Mouse (Mus musculus) right cerebral cortex, postnatal 4 days (tissue): ENCODE data around the gene Fez2.

ENCODE experiments used
- DNase-seq: peaks from one replicate; pipeline ENCODE4 v3.0.0-alpha.2; 2022

Fez2 gene

GRCm38 (mm10) chr17:78361939-78362728, 55.8 kb downstream of the Fez2 start:
- no peak for DNase-seq

DNA sequence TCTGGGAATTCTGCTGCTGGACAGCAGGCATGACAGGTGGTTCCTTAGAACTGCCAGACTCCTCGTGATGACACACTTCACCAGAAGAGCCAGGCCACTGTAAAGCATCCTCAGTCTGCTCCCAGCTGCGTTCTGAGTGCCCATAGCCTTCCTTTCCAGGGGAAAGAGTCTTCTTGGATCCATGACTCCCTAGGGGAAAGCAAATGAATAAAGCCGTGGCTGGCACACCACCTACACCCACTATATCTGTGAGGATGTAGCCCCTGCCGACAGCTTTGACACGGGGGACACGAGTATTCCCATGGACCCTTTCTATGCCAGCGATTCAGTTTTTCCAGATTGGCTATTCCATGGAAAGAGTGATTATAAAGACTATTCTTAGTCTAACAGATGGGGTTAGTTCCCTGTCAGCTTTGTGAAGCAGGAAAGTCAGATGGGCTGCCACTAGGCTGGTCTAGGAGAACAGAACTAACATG, 59.7 kb downstream of the Fez2 start:
- no peak for DNase-seq

GRCm38 (mm10) chr17:78357753-78358152, 60.2 kb downstream of the Fez2 start:
- no peak for DNase-seq

GRCm38 (mm10) chr17:78355611-78356010, 62.3 kb downstream of the Fez2 start:
- no peak for DNase-seq

DNA sequence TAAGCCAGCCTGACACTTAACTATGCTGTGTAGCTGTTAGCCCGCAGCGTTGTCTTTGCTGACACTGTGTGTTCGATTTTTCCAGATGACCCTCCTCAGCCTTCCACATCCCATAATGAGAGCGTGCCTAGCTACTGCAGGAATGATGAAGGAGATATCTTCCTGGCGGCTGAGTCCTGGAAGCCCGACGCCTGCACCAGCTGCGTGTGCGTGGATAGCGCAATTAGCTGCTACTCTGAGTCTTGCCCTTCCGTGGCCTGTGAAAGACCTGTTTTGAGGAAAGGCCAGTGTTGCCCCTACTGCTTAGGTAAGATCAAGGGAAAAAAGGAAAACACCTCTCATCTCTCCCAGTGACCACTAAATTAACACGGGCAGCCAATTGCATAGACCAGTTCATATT, 63.1 kb downstream of the Fez2 start:
- no peak for DNase-seq

DNA sequence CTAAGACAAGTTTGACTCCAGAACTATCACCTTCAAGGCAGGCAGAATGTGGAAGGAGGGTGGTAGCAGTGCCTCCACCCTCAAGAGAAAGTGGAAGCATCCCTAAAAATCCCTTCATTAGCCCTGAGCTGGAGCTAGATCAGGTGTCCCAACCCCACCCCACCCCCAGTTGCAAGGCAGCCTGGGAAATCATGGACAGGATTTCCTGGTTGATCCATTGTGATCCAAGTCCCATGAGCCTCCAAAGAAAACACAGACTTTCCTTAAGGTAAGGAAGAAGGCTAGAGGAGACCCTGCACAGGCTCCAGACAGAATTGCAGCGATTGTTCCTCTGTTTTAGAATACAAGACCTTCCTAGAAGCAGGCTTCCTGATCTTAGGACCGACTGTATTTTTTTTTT, 63.5 kb downstream of the Fez2 start:
- no peak for DNase-seq

GRCm38 (mm10) chr17:78352500-78352855, 65.5 kb downstream of the Fez2 start:
- no peak for DNase-seq

GRCm38 (mm10) chr17:78351676-78352499, 66.1 kb downstream of the Fez2 start:
- no peak for DNase-seq

DNA sequence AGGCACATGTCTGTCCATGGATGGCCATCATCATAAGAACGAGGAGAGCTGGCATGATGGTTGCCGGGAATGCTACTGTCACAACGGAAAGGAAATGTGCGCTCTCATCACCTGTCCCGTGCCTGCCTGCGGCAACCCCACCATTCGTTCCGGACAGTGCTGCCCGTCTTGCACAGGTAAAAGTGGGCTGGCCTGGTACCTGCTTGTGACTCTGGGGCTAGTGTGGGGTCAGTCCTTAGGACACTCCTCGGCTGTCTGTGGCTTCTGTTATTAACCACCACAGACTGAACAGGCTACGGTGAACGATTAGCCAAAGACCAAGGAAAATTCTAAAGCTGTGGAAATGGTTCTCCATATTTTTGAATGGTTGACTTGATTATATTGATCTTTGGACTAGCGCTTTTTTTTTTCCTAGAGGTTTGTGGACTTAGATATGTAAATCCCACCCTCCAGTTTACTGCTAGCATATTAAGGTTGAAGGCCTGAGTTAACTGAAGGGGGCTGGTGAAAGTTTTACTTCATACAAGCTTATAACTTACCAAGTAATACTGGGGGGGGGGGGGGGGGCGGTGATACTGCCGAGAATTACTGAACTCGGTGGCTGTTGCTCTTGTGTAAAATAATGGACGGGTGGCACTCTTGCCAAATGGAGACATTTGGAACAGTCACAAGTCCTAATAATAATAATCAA, 70.7 kb downstream of the Fez2 start:
- no peak for DNase-seq

DNA sequence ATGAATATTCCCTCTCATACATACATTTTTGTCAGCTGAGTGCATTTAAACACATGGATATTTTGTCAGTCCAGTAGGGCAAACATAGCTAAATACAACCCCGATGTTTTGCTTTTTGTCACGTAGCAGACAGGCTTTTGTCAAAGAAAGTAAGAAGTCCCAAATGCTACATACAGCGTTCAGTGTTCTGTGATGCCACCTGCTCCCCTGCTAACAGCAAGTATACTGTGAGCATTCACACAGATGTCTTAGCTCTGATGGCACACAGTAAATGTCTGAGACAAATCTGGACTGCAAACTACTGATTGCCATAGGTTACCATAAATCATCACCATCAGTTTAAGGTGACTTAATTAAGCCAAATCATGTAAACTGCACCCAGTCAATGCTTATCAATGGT, 74.3 kb downstream of the Fez2 start:
- no peak for DNase-seq

DNA sequence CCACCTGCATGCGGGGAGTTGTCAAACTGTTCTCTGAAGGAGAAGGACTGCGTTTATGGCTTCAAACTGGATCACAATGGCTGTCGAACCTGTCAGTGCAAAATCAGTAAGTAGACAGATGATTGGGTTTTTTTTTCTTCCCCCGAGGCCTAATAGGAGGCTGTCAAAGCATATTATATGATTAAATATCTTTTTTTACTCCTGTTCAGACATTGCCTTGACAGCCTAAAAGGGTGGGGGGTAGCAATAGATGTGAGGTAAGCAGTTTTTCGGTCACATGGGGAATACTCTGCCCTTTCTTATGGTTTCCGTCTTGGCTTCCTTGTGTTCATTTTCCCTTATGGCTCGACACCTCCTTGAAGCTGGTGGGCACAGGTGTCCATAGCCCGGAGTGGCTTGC, 82.7 kb downstream of the Fez2 start:
- no peak for DNase-seq

DNA sequence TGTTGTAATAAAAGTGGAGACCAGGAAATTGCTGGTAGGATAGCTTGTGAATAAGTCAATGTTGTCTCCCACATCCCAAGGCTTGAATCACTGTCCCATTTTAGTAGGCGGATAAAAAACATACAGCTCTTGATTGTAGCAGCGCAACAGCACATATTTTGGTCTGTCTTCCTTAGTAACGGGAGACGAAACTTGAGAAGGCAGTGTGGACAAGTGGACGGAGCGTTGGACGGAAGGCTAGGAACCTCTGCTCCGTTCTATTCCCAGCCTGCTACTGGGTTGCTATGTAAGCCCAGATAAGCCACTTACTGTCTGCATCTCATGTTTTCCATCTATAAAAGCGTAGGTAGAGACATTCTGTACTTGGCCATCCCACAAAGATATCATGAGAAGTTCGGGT, 84.7 kb downstream of the Fez2 start:
- no peak for DNase-seq

GRCm38 (mm10) chr17:78331438-78331837, 86.5 kb downstream of the Fez2 start:
- no peak for DNase-seq

DNA sequence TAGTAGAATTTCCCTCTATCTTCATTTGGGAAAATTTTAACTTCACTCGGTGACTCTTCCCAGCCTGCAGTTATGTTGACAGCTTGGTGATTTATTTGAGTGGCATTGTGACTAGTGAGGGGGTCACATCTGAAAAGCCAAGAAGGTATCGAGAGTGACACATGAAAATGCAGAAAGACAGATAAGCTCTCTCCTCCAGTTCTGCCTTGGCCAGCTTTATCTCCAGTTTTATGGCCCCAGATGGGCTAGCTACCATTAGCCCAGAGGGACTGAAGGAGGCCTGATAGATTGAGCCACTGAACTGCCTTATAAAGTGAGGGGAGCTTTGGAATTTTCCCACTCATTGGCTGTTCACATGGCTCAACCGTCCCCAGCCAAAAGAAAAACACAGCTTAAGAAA, 89.7 kb downstream of the Fez2 start:
- no peak for DNase-seq

GRCm38 (mm10) chr17:78327187-78327586, 90.8 kb downstream of the Fez2 start:
- DNase-seq, result no peak

- no peak for DNase-seq
Observed at GRCm38 (mm10) chr17:78326381-78326780, 91.6 kb downstream of the Fez2 start.

GRCm38 (mm10) chr17:78325761-78326332, 92.1 kb downstream of the Fez2 start:
- DNase-seq, result no peak

GRCm38 (mm10) chr17:78322369-78323335, 95.3 kb downstream of the Fez2 start:
- no peak for DNase-seq

DNA sequence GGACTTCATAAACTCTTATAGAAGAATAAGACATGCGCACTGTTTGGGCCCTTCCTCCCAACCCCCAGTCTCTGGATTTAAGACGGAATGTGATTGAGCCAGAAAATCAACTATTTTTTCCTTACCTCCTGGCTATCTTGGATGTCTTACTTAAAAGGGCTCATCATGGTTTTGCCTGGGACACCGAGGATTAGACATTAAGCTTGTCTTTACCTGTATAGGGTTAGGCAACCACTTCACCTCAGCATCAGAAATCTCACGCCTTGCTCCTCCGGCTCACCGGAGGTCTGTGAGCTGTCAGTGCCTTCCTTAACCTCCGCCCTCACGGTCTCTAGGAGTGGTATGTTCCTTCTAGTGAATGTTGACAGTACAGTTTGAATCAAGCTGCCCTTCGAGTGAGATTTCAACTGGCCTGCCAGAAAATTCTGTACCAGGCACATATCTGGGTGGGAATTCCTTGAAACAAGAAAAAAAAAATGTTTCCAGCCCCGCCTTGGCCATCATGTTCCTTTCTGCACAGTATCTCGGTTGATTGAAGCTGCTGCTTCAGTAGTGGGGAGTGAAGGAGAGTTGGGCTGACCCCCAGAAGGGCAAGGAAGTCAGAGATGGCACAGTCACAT, 96.6 kb downstream of the Fez2 start:
- no peak for DNase-seq
